Mouse (Mus musculus): Measurements from ENCODE around the gene Gm11111.
"Not testable (repeated sequence)": the region's sequence is repeated elsewhere in the genome, so short reads cannot be mapped to it uniquely, and the experiment has no call there.

The Gm11111 gene

DNA sequence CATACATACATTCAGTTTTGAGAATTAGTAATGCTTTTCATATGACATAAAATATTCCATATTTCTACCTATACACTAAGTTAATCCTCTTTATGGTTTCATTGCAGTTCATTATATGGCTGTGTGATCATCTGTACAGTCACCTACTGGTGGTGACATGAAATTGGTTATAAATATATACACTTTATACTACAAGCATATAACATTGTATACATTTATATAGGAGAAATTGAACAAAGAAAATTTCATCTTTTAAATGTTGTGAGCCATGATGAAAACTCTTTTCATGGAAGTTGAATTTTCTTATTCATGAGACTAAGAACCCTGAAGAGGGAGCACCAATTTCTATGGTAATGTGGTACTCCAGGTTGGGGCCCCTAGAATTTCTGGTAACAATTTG lies at the start of gene Gm11111:
TSS of gene Gm11111 (plus strand) at position 301 of the 400 bp plus-strand sequence.
- in situ Hi-C loops (cut with MboI, MseI) = no loop called here

DNA sequence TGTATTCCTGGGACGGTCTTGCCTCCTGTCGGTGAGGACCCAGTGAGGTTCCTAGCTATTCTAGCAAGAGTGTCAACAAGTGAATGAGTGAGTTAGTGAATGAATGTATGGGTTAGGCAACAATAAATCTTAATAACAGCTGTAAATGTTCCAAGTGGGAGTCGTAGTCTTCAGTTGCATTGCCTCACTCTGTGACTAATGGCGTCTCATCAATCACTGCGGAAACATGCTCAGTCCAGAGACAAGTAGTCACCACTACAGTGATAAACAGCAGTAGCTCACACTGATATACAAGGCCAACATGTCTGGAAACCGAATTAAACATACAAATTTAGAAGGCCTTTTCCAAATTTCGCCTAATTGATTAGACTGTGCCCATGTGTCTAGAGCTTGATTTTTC lies 36.3 kb upstream of the Gm11111 start:
- in situ Hi-C loops (cut with MboI, MseI) = no loop called here

DNA sequence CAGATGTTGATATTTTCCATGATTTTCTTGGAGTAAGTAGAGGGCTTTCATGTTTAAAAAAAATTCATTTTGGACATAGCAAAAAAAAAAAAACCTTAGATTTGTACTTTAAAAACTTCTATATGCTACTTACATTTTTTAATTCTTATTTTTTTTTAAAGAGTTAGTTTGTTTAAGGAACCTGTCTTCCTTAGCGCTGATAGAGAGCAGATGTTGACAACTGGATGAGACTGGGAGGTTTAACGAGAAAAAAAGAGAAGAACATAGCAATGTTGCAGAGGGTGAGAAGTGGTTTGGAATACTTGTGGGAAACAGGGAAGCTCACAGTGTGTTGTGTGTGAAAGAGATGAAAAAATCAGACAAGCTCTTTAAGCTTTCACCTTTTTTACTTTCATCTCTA lies 32.4 kb upstream of the Gm11111 start:
- in situ Hi-C loops (cut with MboI, MseI) = no loop called here

DNA sequence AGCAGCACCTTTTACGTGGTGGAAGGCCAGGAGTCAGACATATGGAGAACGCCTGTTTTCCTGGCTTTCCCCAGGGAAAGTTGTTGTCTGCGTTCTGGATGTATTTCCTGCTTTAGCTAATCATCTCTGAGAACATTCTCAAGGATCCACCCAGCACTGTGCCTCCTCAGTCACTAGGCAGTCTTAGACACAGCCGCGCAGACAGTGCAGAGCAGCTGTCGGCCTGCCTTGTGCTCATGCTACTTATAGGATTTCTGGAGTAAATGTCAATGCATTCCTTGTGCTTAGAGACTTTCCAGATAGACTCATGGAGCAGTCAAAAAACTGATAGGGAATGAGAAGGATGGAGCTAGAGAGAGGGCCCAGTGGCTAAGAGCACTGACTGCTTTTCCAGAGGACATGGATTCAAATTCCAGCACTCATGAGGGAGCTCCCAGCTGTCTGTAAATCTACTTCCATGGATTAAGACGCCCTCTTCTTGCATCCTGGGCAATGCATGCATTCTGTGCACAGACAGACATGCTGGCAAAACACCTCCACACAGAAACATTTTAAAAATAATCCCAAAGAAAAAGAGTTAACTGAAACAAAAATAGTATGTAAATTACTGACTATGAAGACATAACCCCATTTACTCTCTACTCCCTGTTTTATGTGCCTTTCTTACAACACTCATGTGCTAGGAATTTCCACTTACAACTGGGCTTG lies 30.1 kb upstream of the Gm11111 start:
- in situ Hi-C loops (cut with MboI, MseI) = no loop called here

DNA sequence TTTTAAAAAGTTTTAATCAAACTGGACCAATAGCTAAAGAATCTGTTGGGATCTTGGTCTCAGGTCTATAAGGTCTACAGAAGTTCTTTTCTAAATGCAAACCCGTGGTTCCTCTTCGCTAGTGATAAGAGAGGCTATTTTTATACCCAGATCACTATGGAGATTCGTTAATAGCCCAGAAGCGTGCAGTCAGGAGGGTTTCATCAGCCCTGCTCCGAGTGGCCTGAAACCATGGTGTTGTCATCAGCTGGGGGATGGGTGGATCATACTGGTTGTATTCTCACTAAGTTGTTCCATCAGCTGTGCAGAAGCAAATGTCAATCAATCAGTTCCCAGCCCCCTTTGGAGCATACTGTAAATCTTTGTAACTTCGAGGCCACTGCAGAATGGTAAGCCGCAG lies 29.4 kb upstream of the Gm11111 start:
- in situ Hi-C loops (cut with MboI, MseI) = no loop called here

DNA sequence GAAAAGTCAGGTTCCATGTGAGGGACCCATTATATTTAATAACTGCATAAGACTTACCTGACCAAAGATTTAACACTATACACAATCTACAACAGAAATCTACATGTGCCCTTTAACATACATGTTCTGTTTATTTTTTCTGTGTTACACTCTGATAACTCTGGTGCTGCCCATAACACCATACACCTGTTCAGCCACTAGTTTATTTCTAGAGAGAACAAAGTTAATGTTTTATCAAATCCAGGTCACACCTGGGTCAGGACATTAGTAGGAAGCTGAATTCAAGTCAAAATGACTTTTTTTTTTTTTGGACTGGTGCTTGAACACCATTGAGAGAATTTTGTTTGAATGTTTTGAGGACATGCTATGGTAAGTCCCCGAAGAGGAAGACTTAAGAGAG lies 28.7 kb upstream of the Gm11111 start:
- in situ Hi-C loops (cut with MboI, MseI) = no loop called here

DNA sequence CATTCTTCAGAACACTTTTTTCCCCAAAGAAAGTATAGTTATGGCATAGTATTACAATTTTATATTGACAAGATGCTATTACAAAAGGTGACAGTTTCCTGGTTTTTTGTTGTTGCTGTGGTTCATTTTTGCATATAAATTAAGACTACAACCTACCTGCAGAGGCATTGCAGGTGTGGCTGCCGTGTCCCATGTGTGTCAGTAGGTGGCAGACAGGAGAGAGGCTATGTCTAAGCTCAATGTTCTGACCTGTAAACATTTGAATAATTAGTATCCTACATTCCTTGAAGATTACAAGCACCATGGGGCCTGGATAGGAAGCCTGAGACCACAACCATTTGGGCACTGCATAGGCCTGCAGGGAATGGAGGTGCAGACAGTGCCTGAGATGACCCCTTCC lies 11.2 kb upstream of the Gm11111 start:
- in situ Hi-C loops (cut with MboI, MseI) = no loop called here

DNA sequence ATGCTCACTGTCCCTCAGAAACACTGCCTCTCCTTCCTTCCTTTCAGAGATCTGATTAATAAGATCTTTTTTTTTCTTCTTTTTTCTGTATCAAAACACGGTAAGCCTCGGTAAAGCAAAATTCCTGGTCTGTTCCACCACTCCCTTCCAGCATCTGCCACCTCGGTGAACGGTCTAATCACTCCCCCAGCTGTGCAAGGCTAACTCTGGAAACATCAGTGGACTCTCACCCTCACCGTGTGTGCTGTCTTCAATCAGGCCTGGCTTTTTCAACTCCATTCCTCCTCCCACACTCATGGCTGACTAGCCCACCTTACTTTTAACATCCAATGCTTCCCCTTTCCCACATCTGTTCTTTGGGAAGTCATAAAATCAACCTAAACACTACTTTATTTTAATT lies 2.2 kb upstream of the Gm11111 start:
- in situ Hi-C loops (cut with MboI, MseI) = no loop called here

DNA sequence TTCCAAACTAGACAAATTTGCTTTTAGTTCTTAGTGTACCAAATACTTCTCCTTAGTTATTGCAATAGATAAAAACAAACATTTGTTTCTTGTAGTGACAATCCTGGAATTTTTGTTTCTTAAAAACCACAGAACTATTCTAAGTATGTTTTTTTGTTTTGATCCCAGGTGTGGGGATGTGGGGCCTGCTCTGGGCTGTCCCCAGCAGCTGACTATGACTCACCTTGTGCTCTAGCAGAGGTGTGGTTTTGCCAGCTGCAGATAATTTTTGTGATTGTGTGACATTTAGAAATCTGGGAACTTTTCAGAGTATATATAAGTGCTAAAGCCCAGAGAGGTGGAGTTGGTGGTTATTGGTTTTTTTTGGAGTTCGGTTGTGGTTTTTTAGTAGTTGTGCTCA lies 1.6 kb upstream of the Gm11111 start:
- in situ Hi-C loops (cut with MboI, MseI) = no loop called here

DNA sequence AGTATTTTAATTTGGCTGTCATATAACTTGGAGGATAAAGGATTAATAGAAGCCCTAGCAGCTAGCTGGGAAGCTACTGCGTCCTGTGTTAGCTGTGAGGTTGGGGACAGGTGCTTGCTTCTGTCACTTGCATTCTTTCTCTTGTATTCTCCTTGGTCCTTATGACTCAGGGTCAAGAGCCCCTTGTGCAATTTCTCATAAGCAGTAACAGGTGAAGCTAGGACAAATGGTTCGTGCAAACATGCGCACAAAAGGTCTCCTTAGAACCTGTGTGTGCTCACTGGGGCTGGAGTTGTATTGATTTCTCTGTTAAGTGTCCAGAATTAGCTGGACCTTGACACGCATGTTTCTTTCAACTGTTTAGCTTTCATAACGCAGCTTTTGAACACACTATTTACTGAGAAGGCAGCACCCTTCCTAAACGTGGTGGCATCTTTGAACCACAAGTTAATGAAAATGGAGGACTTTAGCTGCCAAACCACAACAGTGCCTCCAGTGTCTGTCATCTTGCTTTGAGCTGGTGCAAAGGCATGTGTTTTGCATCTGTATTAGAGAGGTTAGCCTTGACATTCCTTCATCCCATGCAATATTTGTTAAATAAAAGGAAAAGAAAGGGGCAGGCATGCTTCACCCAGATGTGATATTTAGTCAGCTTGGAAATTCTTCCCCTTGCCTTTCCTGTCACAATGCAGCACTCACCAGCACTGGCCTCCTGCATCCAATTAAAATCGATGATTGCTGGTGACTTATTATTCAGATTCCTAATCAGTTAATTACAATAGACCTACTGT lies 511 bp downstream of the Gm11111 start:
- in situ Hi-C loops (cut with MboI, MseI) = no loop called here

DNA sequence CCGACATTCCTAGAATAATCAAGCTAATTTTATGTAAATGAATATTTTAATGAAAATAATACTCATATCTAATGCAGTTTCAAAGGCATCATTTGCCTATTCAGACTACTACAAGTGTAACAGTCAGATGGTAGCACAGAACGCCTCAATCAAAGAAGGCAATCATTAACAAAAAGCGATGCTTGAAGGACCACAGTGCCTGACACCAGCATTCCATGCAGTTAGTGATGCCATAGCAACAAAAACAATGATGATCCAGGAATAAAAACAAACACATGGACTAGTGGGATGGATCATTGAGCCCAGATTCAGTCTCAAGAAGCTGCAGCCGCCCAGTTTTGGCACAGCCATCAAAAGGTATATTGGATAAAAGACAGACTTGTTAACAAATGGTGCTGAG lies 8.8 kb downstream of the Gm11111 start:
- in situ Hi-C loops (cut with MboI, MseI) = no loop called here

DNA sequence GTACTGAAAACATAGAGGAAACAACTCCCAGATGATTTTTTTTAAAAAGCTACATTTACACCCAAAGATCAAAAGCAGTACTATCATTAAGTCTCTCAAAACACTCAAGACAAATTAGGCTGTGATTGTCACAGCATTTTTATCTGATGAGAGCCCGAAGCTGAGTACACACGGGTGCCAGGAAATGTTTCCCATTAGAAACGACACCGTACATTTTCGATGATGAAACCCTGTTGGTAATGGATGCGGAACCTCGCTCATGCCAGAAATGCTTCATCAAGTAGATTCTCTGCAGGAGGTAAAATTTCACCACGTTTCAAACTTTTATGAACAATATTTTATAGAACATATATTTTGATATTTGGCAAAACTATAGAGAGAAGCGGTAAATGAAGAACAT lies 10.3 kb downstream of the Gm11111 start:
- in situ Hi-C loops (cut with MboI, MseI) = no loop called here

DNA sequence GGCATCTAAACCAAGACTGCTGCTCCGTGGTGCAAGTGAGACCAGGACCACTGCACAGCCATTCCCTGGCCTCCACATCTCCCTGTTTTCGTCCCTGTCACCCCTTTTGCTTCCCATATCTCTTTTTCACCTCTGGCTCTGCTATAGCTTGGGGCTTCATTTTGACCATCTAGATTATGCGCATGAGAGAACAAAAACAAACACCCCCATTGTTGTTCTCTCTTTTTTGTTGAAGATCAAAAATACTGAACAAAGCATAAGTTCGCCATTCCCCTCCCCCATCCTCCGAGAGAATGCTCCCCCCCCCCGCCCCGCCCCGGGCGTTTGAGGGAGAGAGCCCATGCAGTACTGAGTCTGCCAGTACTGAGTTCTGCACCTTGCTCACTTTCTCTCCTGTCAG lies 11.3 kb downstream of the Gm11111 start:
- in situ Hi-C loops (cut with MboI, MseI) = no loop called here

DNA sequence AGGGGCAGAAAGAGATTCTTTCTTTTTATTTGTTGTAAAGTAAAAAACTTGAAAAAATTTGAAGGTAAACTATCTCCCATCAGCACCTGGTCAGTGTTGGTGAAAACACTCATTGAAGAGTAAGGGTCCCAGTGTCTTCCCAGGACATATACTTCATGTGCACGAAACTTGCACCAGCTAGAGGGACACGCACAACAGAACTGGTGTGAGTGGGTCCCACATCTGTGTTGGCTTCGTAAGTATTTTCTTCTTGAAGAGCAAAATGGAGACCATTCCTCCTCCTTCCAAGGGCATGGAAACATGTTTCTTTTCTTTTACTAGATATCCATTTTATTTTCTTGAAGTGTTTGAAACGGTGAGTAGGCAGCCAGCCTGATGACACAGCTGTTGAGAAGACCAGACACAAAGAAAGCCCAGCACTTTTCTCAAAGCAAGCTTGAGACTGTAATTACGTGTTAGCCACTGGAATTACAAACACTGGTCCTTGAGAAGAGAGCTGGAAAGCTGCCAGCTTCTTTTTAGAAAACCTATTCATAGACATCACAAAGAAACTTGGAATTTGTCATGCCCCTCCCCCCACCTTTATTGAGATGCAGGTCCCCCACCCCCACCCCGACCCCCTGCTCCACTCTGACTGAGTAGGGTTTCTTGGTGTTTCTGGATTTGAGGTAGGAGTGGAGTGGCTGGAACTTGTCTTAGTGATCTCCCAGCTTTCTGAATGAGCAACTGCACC lies 14.1 kb downstream of the Gm11111 start:
- in situ Hi-C loops (cut with MboI, MseI) = no loop called here

DNA sequence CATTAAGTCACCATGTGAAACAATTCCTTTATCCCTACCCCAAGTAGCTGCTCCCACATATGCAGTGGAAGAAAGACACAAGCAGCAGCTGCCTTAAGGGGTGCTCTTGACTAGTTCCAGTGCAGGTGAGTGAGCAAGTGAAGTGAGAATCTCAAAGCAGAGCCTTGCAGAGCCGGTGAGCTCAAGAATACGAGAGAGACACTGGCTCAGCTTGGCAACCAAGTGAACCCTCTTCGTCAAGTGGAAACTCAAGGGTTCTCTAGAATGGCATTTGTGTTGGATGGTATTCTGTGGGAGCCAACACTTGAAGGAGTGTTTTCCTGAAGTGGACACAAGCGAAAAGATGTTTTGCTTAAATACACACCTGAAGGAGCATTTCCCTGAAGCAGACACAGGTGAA lies 16.0 kb downstream of the Gm11111 start:
- in situ Hi-C loops (cut with MboI, MseI) = no loop called here

DNA sequence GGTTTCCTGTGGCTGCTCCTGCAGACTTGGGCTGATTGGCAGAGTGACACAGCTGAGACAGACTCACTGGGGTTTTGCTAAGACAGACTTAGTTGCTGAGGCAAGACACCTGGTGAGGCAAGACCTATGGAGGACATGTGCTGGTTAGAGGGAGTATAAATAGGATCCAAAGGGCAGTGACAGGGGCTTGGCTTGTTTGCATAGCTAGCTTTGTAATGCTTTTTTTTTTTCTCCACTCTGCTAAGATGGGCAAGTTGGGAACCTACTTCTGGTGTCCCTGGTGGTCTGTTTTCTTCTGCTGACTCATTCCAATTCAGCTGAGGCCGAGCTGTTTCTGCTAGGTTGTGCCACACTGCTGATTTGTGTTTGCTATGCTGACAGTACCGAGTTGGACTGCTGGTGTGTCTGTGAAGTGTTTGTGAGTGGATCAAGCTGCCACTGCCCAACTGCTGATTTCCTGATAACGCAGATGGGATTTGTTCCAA lies 16.6 kb downstream of the Gm11111 start:
- in situ Hi-C loops (cut with MboI, MseI) = no loop called here

DNA sequence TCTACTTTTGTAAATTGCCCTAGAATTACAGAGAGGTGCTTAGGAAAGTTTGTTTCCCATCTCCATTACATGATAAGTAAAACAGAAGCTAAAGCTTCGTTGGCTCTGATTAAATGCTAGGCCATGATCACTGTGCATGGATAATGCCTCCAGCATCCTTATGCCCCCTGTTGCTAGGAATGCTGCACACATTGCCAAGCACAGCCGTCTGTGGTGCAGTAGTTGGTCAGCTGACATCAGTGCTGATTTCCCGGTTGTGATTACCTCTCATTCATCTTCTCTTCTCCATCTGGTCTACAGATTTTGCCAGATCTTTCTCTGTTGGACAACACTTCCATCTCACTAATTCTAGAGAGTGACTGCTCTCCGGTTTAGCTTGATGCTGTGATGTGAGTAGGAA lies 19.9 kb downstream of the Gm11111 start:
- in situ Hi-C loops (cut with MboI, MseI) = no loop called here

DNA sequence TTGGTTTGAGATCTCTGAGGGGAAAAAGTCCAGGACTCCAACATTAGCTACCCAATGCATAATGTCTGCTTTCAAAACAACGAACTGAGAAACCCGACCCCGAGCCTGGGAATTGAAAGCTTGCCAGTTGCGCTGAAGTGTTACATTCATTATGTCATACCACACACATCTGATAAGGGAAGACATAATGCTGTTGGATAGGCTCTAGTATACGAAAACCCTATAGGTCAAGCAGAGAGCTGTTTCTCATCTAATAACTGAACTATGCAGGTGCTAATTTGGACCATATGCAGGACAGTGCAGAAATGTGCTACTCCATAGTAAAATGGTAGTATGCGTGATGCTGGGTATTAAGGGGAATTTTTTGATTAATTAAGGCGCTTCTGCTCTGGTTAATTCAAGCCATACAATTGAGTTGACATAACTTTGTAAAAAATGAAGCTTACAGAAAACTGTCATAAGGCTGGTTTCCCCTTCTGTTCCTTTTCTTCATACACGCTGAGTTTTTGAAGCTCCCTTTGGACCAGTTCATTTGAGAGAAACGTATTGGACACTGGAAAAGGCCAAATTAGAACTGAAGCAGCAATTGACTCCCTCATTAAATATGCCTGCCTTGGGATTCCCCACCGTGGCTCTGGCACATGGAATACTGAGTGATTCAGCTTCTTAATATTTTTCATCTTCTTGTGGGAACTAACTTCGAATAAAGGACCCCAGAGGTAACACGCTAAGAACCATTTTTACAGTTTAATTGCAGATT lies 22.4 kb downstream of the Gm11111 start:
- in situ Hi-C loops (cut with MboI, MseI) = no loop called here

DNA sequence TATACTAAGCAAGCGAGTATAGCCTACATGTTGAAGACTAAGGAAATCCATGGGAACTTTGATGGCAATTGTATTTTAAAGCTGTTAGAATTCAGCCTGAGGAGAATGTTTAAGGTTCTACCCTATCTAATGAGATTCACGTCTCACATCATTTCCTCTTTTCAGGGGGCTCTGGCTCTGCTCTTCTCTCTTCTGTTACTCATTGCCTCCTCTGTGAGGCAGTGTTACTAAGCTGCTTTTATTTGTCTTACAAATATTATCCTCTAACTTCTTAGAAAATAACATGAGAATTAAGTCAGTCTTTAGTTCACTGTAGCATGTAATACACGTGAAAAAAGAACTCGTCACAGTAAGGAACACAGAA lies 23.0 kb downstream of the Gm11111 start:
- in situ Hi-C loops (cut with MboI, MseI) = no loop called here

DNA sequence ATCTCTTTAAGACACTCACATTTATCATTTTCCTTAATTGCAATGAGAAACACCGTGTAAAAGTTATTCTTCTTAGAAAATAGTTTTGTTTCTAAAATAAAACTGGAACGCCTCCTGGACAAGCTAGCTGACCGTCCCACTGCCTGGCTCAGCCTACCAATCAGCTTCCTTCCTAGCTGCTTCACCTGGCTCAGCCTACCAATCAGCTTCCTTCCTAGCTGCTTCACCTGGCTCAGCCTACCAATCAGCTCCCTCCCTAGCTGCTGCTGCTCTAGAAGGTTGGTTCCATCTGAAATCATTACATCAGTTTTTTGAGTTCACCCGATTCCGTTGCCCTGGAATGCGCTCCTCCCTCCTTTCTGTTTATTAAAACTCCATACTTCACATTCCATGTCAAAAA lies 24.0 kb downstream of the Gm11111 start:
- in situ Hi-C loops (cut with MboI, MseI) = not testable (repeated sequence)

DNA sequence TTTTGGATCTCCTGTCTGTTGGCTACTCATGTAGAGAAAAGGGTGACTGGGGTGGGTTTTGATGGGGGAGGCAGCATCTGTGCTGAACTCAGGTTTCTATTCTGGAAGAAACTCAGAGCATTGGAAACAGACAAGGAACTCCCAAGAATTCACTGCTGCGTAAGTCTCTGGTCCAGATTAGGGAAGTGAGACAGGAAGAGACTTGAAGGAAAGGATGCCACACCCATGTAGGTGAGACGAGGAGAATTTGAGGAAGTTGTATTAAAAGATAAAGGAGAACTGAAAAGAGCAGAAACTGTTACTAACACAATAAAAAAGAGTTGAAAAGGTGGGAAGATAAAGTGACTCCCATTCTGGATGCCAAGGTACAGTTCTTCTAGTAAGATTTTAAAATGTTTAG lies 25.9 kb downstream of the Gm11111 start:
- in situ Hi-C loops (cut with MboI, MseI) = no loop called here

DNA sequence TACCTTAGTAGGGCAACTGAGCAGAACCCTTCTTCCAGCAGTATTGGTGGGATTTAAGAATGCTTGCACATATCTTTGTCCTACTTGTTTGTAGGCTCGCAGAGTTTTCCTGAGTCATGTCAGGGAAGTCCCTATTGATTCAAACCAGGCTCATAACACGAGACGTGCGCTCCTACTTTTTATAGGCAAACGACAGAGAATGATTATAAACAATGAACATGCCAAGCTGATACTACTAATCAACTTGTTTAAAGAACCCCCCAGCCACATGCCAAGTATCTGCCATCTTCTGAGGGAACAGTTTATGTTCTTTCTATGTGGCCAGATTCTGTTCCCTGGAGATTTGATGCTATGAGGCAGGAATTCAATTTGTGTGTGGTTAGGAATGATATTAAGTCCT lies 28.3 kb downstream of the Gm11111 start:
- in situ Hi-C loops (cut with MboI, MseI) = no loop called here
